Mouse (Mus musculus): ENCODE data around the gene Elmo1.
"Not testable (repeated sequence)": the region's sequence is repeated elsewhere in the genome, so short reads cannot be mapped to it uniquely, and the experiment has no call there.

The Elmo1 gene

GRCm38 (mm10) chr13:20556739-20557138 lies 466.3 kb downstream of the Elmo1 start:
- in situ Hi-C loops (cut with MboI; ENCODE audit: low sequenced_read_pairs): no loop called here

- in situ Hi-C loops (cut with MboI; ENCODE audit: low sequenced_read_pairs): no loop called here
Observed at GRCm38 (mm10) chr13:20557156-20557555, 466.8 kb downstream of the Elmo1 start.

DNA sequence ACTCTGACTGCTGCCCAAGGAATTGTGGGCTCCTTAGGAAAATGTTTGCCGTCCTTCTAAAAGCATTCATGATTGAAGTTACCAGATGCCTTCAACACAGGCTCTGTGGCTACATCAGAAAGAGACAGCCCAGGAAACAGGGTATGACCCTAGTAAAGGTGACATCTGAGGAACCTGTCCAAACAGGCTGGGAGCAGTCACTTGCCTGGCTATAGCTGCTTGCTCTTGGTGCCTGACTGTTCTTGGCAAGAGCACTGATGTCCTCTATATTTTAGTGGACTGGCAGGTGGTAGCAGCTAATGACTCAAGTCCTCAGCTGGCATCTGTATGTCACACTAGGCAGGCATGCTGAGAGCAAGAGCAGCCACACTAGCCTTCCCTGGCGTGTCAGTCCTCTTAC lies 468.0 kb downstream of the Elmo1 start:
- in situ Hi-C loops (cut with MboI; ENCODE audit: low sequenced_read_pairs): no loop called here

DNA sequence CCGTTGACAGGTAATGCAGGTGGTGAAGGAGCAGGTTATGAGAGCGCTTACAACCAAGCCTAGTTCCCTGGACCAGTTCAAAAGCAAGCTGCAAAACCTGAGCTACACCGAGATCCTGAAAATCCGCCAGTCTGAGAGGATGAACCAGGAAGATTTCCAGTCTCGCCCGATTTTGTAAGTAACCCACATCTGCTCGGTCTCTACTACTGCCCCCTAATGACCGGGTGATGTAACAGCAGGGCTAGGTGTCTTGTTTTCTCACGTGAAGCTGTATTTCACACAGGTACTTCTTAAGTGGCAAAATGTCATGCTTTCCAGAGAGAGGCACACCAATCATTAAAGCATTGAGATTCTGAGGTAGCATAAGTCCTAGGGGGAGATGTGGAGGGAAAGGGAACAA lies 474.0 kb downstream of the Elmo1 start:
- in situ Hi-C loops (cut with MboI; ENCODE audit: low sequenced_read_pairs): no loop called here

- in situ Hi-C loops (cut with MboI; ENCODE audit: low sequenced_read_pairs): no loop called here
Observed at GRCm38 (mm10) chr13:20575186-20575585, 484.8 kb downstream of the Elmo1 start.

DNA sequence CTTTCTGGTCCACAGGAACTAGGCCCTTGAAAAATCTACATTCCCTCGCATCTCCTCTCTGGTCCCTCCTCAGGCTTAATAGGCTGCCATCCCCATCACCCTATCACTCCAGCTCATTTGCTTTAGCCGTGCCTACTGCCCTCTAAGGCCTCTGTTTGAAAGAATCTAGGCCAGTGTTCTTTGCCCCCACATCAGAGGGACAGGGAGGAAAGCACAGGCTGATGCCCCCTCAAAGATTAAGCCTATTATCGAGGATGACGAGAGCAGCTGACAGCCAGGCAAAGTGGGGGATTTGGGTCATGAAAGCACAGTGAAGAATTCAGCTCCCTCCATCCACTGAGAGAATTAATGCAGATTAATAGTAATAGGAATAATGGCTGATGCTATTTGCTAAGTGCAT lies 495.5 kb downstream of the Elmo1 start:
- in situ Hi-C loops (cut with MboI; ENCODE audit: low sequenced_read_pairs): no loop called here

DNA sequence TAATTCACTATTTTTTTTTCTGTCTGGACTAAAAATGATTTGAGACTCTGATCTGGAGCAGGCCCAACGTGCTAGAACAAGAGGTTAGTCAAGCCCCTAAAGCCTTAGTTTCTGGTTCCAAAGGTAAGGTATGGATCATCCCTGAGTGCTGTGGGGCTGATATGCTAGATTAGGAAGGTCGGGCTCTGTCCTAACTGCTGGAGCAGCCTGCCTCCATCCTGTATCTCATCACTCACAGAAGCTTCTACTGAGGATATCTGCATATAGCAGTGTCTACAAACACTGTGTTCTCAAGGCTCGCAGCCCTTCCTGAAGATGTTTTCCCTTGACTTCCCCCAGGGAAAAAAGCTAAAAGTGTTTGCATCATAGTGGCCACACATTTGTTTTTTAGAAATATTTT lies 496.1 kb downstream of the Elmo1 start:
- in situ Hi-C loops (cut with MboI; ENCODE audit: low sequenced_read_pairs): no loop called here

DNA sequence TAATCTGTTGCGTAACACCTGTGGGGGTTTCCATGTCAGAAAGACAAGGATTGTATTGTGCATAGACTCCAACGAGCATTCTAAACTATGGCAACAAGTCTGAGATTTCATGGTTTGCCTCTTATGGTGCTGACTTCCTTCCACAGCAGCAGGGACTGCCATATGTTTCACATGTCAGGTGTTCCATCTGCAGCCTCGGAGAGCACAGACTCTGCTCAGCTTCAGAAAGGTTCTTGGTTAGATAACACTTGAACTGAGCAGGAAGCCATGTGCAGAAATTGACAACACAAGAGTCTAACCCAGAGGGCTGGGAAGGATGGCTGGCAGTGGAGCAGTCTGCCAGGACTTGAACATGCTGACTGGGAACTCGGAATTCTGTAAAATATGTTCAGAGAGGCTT lies 500.6 kb downstream of the Elmo1 start:
- in situ Hi-C loops (cut with MboI; ENCODE audit: low sequenced_read_pairs): no loop called here

GRCm38 (mm10) chr13:20597307-20597706 lies 506.9 kb downstream of the Elmo1 start:
- in situ Hi-C loops (cut with MboI; ENCODE audit: low sequenced_read_pairs): no loop called here

GRCm38 (mm10) chr13:20598618-20599017 lies 508.2 kb downstream of the Elmo1 start:
- in situ Hi-C loops (cut with MboI; ENCODE audit: low sequenced_read_pairs): no loop called here

GRCm38 (mm10) chr13:20600246-20600645 lies 509.9 kb downstream of the Elmo1 start:
- in situ Hi-C loops (cut with MboI; ENCODE audit: low sequenced_read_pairs): no loop called here

DNA sequence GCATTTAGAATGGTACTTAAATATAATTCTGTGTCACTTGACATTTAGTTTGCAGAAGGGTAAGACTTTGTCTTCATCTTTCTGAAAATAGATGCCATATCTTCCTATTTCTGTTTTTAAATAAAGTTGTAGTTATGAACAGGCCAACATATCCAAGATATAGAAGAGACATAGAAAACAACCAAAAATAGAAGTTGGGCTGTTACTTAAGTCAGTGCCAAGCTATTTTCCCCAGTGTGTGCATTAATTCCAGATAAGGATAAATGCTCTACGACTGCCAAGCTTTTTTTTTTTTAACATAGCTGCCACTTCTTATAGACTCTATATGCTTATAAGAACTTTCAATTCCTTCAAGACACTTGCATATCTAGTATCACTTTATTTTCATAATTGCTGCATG lies 511.0 kb downstream of the Elmo1 start:
- in situ Hi-C loops (cut with MboI; ENCODE audit: low sequenced_read_pairs): no loop called here

GRCm38 (mm10) chr13:20606891-20607290 lies 516.5 kb downstream of the Elmo1 start:
- in situ Hi-C loops (cut with MboI; ENCODE audit: low sequenced_read_pairs): no loop called here

GRCm38 (mm10) chr13:20609003-20609688 lies 518.8 kb downstream of the Elmo1 start:
- in situ Hi-C loops (cut with MboI; ENCODE audit: low sequenced_read_pairs): no loop called here

DNA sequence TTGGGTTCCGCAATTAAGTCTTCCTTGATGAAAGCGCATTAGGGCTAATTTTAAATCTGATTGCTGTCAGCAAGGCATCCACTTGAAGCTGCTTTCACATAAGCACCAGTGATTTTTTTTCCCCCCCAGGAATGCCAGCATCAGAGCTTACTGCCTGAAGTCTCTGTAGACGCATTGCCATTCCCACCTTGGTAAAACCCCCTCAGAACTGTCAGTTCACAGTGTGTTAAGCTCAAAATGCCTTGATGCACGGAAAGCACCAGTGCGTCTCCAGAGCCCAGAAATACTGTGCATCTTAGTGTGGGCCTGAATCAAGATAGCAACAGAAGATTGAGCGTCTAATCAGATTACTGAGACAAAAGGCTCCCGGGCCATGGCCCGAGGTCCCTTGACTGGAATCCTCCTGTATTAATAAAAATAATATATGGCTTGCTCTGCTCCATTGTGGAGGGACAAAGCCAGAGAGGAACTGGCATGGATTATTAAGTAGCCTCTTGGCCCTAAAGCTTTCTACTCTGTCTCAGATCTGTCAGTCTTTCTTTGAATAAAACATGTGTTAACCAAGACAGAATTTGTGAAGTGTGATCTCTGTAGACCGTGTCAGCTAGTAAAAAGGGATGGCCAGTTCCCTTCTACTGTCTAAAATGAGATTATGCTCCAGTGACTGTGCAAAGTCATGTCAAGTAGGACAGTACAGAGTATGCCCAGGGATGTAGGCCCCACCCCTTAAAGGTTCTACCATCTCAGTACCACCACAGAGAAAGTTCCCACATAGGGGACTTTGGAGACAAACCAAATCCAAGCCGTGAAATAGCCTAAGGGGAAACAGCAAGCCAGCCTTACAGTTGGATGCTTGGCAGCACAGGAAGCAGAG lies 525.4 kb downstream of the Elmo1 start:
- in situ Hi-C loops (cut with MboI; ENCODE audit: low sequenced_read_pairs): no loop called here

- in situ Hi-C loops (cut with MboI; ENCODE audit: low sequenced_read_pairs): no loop called here
Observed at GRCm38 (mm10) chr13:20619946-20620345, 529.5 kb downstream of the Elmo1 start.

DNA sequence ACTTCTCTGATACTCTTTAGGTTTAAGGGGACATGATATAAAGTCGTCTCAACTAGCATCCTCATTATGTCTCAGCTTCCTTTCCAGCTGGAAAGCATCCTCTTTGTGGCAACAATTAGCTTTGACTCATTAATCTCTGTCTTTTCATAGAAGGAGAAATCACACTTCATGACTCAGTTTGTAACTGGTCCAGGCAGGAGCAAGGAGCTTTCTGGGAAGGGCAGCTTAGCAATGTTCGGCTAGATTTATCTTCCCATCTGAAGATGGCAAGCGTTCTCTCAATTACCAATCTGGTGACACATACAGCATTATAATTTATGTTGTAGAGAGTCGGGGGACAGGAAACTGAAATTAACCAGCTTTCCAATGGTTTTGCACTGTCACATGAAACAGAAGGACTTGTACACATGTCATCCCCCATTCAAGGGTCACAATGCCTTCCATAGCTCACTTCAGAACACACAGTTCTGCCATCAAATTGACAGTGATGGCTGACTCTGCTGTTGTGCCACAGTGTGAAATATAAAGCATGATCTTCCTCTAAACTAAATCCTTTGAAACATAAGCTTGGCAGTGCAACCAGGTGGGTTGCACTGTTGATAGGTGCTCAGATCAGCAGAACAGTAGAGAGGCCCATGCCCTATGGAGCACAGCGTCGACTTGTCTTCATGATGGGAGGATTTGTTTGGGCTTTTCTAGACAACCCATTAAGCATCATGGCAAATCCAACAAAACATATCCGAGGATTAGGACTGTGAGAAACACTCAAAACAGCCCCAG lies 532.9 kb downstream of the Elmo1 start:
- in situ Hi-C loops (cut with MboI; ENCODE audit: low sequenced_read_pairs): no loop called here

- in situ Hi-C loops (cut with MboI; ENCODE audit: low sequenced_read_pairs): no loop called here
Observed at GRCm38 (mm10) chr13:20627796-20628195, 537.4 kb downstream of the Elmo1 start.

DNA sequence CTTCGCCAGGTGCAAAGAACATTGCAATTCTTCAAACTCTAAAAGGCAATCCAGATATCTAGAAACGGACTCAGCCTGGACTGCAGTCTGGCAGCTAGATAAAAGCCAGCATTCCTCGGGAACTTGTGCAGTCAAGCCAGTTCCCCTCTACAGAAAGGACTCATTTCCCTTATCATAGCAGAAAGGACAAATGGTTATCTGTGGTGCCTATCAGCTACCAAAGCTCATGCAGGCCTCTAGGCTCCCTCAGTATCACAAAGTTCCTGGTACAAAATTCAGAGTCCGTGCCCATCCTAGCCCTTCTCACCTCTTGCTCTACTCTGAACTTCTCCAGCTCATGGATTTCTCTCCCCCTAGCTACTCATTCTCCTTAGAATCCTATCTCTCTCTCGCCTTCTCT lies 542.1 kb downstream of the Elmo1 start:
- in situ Hi-C loops (cut with MboI; ENCODE audit: low sequenced_read_pairs): no loop called here

DNA sequence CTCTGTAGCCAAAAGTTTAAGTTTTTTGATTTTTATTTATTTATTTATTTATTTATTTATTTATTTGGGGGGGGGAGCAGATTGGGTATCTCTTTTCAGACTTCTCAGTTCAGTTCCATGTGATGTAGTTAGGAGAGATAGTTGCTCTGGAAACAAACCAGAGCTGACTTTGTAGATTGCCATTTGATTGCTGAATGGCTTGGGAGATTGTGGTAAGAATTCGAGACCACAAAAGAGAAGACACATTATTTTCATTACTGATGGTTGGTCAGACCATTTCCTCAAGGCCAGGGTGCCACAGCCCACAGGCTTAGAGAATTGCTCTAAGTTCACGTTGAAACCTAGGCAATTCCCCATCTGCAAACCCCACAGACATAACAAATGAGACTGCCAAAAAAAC lies 544.3 kb downstream of the Elmo1 start:
- in situ Hi-C loops (cut with MboI; ENCODE audit: low sequenced_read_pairs): not testable (repeated sequence)

DNA sequence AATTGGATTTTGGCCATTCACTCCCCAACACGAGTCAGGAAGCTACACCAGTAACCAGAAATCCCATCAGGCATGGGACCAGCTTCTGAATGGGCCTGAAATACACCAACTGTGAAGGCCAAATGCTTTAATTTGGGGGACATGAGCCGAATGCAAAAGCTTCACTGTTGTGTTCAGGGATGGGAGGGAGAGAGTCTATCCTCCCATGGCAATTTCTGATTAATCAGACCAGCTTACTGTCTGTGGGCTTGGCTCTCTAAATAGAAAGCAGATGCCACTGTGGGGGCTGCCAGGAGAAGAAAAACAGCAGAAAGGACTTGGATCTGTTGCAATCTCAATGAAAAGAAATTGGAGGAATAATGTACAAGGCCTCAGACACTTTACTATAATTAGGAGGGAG lies 545.2 kb downstream of the Elmo1 start:
- in situ Hi-C loops (cut with MboI; ENCODE audit: low sequenced_read_pairs): no loop called here

Data from CH12F3 (cell line).